In genomic region chr9:108949231-108949966, GRCm38 (mm10) we compare ENCODE assay signal across 9 mouse cellular contexts. TPM values are rescaled to one million over a fixed set of nuclear protein-coding genes. Genes with fewer than 3 reads are reported as not detected.
DNase-seq lines count a peak whose midpoint lies in the region; ATAC-seq lines count a peak whose summit lies in the region.
"Had no signal": no experiment of that assay in that cellular context is flagged by ENCODE, and none has a peak within 500 bp of the region (broad histone marks: within the 10 kb centered on the region; RNA-seq: fewer than 3 reads in every experiment).

No protein-coding gene starts in this region.

- intact Hi-C loops in left cerebral cortex, postnatal 25 days (cut with DNase I) = no loop called here

- peaks cover 58% of the 10 kb centered on the region for H3K36me3 ChIP-seq in kidney, embryonic 16.5 days (ENCODE audit: insufficient read depth, low read length)

- DNase-seq in urinary bladder, postnatal 14 days (ENCODE audit: low spot score) = peak; percentile 84
- DNase-seq in urinary bladder, postnatal 10 days (ENCODE audit: low spot score) = no peak
- peak; percentile 70 for DNase-seq in gastrocnemius, postnatal 25 days
- peak; percentile 67 for DNase-seq in testis, postnatal 10 days (ENCODE audit: low spot score)
- no peak for DNase-seq in thymus, postnatal 0 days (ENCODE audit: low spot score)
- no peak for DNase-seq in adrenal gland, postnatal 25 days
- DNase-seq in left cerebral cortex, postnatal 25 days (ENCODE audit: low spot score in 2 of 2) = no peak

- WGBS in kidney, embryonic 16.5 days = 59% methylated on average over 13 of the region's 13 CpGs

- H3K4me2 ChIP-seq in kidney, embryonic 16.5 days (replicated peaks; ENCODE audit: low read depth, low read length) = no peak overlapping the region
- H3K4me2 ChIP-seq: liver, embryonic 15.5 days had no signal

- H3K4me3 ChIP-seq in kidney, embryonic 16.5 days (ENCODE audit: low read length) = no peak overlapping the region
- H3K4me3 ChIP-seq: liver, embryonic 15.5 days had no signal

- peak overlapping the region; percentile 51 for H3K27ac ChIP-seq in kidney, embryonic 16.5 days (ENCODE audit: low read length)
- H3K27ac ChIP-seq: liver, embryonic 15.5 days had no signal

- peak; percentile 81 for ATAC-seq in kidney, embryonic 16.5 days (ENCODE audit: low FRiP score, low TSS enrichment)

- 0 out of 2 replicates have a peak, but pooled peaks cover 1% of the 10 kb centered on the region for H3K27me3 ChIP-seq in kidney, embryonic 16.5 days (ENCODE audit: insufficient read depth, low read length)

- H3K9me3 ChIP-seq in kidney, embryonic 16.5 days (ENCODE audit: low read length) = no peaks in the 10 kb centered on the region
- H3K9me3 ChIP-seq: liver, embryonic 15.5 days had no signal

- H3K4me1 ChIP-seq in kidney, embryonic 16.5 days (ENCODE audit: insufficient read depth, low read length) = peaks cover 22% of the 10 kb centered on the region

- H3K9ac ChIP-seq in kidney, embryonic 16.5 days (replicated peaks; ENCODE audit: low read length) = no peak overlapping the region
- H3K9ac ChIP-seq: liver, embryonic 15.5 days had no signal

RNA-seq across cellular contexts. Expression of gene Col7a1, which starts 4.0 kb away (rescaled TPM):
- total RNA-seq in gastrocnemius, postnatal 25 days (2021) = 1 to 10 TPM; 1.6 to 3.5 TPM
- polyA plus RNA-seq in kidney, embryonic 16.5 days (2015; fragmentation: Nextera tagmentation; extraction: Ambion mirVana) = 2.9 and 3.9 TPM in 2 replicates
- 0.46 and 0.63 TPM in 2 replicates for polyA plus RNA-seq in thymus, postnatal 0 days (2015; fragmentation: Nextera tagmentation; extraction: Ambion mirVana)
- 3.5 and 6.3 TPM in 2 replicates for total RNA-seq in adrenal gland, postnatal 25 days (2021)
- total RNA-seq in left cerebral cortex, postnatal 25 days (2021) = 1 to 10 TPM; 2.5 to 4.5 TPM

RNA-seq across cellular contexts. Expression of gene Uqcrc1, which starts 13.0 kb away (rescaled TPM):
- 1,000 to 10,000 TPM; 1,091 to 1,107 TPM for total RNA-seq in gastrocnemius, postnatal 25 days (2021)
- 621 and 666 TPM in 2 replicates for polyA plus RNA-seq in kidney, embryonic 16.5 days (2015; fragmentation: Nextera tagmentation; extraction: Ambion mirVana)
- polyA plus RNA-seq in thymus, postnatal 0 days (2015; fragmentation: Nextera tagmentation; extraction: Ambion mirVana) = 407 and 414 TPM in 2 replicates
- 577 and 589 TPM in 2 replicates for total RNA-seq in adrenal gland, postnatal 25 days (2021)
- total RNA-seq in left cerebral cortex, postnatal 25 days (2021) = 100 to 1,000 TPM; 390 to 394 TPM

RNA-seq across cellular contexts. Expression of gene Tmem89, which starts 35.0 kb away (rescaled TPM):
- not detected for total RNA-seq in gastrocnemius, postnatal 25 days (2021)
- not detected in 2 replicates for polyA plus RNA-seq in kidney, embryonic 16.5 days (2015; fragmentation: Nextera tagmentation; extraction: Ambion mirVana)
- not detected in 2 replicates for polyA plus RNA-seq in thymus, postnatal 0 days (2015; fragmentation: Nextera tagmentation; extraction: Ambion mirVana)
- not detected in 2 replicates for total RNA-seq in adrenal gland, postnatal 25 days (2021)
- total RNA-seq in left cerebral cortex, postnatal 25 days (2021) = under 1 TPM in 1 of 2 experiments, not detected in 1; 0.39 TPM
- polyA plus RNA-seq: liver, embryonic 15.5 days had no signal

RNA-seq across cellular contexts. Expression of gene Ucn2, which starts 36.4 kb away (rescaled TPM):
- under 1 TPM; 0.23 to 0.24 TPM for total RNA-seq in gastrocnemius, postnatal 25 days (2021)
- polyA plus RNA-seq in kidney, embryonic 16.5 days (2015; fragmentation: Nextera tagmentation; extraction: Ambion mirVana) = 0.31 TPM in 1 of 2 replicates, not detected in the other
- polyA plus RNA-seq in thymus, postnatal 0 days (2015; fragmentation: Nextera tagmentation; extraction: Ambion mirVana) = not detected in 2 replicates
- total RNA-seq in adrenal gland, postnatal 25 days (2021) = 0.82 TPM in 1 of 2 replicates, not detected in the other
- not detected for total RNA-seq in left cerebral cortex, postnatal 25 days (2021)

RNA-seq across cellular contexts. Expression of gene Pfkfb4, which starts 42.2 kb away (rescaled TPM):
- total RNA-seq in gastrocnemius, postnatal 25 days (2021) = 10 to 100 TPM; 20.4 to 32.4 TPM
- polyA plus RNA-seq in kidney, embryonic 16.5 days (2015; fragmentation: Nextera tagmentation; extraction: Ambion mirVana) = 10.4 and 10.9 TPM in 2 replicates
- 6.0 and 7.7 TPM in 2 replicates for polyA plus RNA-seq in thymus, postnatal 0 days (2015; fragmentation: Nextera tagmentation; extraction: Ambion mirVana)
- 4.5 and 6.5 TPM in 2 replicates for total RNA-seq in adrenal gland, postnatal 25 days (2021)
- total RNA-seq in left cerebral cortex, postnatal 25 days (2021) = 10 to 100 TPM; 12.5 to 15.5 TPM

Comparison
In these comparisons a context has a peak if more than half of its experiments do, and no peak if none do; other contexts are left out.
1. DNase-seq: peak in urinary bladder, postnatal 14 days (single experiment), gastrocnemius, postnatal 25 days (single experiment) and testis, postnatal 10 days (single experiment); none in urinary bladder, postnatal 10 days (single experiment), thymus, postnatal 0 days (single experiment), adrenal gland, postnatal 25 days (single experiment) and left cerebral cortex, postnatal 25 days (0 of 2).